Mouse (Mus musculus) kidney, adult 2 months (tissue): ENCODE data around the gene Apbb1ip.

Source experiments
- CTCF ChIP-seq: fragments of 200-500 bp; conservative IDR thresholded peaks from 2 replicates; pipeline ENCODE4 v1.5.1; 2011; ENCODE audit warnings: low read depth, mild to moderate bottlenecking, control low read depth, low read length, moderate library complexity, mixed read lengths; ENCODE audit not compliant: insufficient read depth, insufficient read length
- POLR2A ChIP-seq: fragments of 200-500 bp; IDR thresholded peaks from one replicate; pipeline ENCODE4 v1.6.1; 2011; ENCODE audit warnings: low read depth, low read length, control low read depth

GRCm38 (mm10) chr2:22878781-22879180 is 104.9 kb downstream of the Apbb1ip start:
- TF ChIP-seq CTCF (no peak), POLR2A (no peak)
